Mouse (Mus musculus) E14TG2a.4 (cell line): ENCODE data around the gene Nudt19.

ENCODE experiments used
- H3K27me3 ChIP-seq: 2 replicates; pipeline ENCODE4 v1.6.1; 2014; ENCODE audit warnings: low read length, control low read depth; ENCODE audit not compliant: insufficient read depth
- H3K36me3 ChIP-seq: 2 replicates; pipeline ENCODE4 v1.6.1; 2014; ENCODE audit warnings: low read length, control low read depth; ENCODE audit not compliant: insufficient read depth
- H3K4me1 ChIP-seq: replicated peaks from 2 replicates; pipeline ENCODE4 v1.6.1; 2014; ENCODE audit warnings: low read depth, low read length, control low read depth
- H3K4me3 ChIP-seq: replicated peaks from 2 replicates; pipeline ENCODE4 v1.5.1; 2014; ENCODE audit warnings: mild to moderate bottlenecking, low read length
- H3K9me3 ChIP-seq: 2 replicates; pipeline ENCODE4 v1.6.1; 2014; ENCODE audit warnings: low read length, control low read depth
- CTCF ChIP-seq: conservative IDR thresholded peaks from 2 replicates; pipeline ENCODE4 v1.5.1; 2014; ENCODE audit warnings: low read length
- NANOG ChIP-seq: IDR thresholded peaks from 2 replicates; pipeline ENCODE4 v1.6.1; 2014; ENCODE audit warnings: borderline replicate concordance, low read length, mixed read lengths
- POU5F1 ChIP-seq: IDR thresholded peaks from 2 replicates; pipeline ENCODE4 v1.6.1; 2014; ENCODE audit warnings: low read length, borderline replicate concordance

Nudt19 gene

GRCm38 (mm10) chr7:35559838-35560237 is 3.7 kb upstream of the Nudt19 start:
- H3K27me3 ChIP-seq, result peaks cover 11% of the 10 kb centered on the region

GRCm38 (mm10) chr7:35558681-35559080 is 2.6 kb upstream of the Nudt19 start:
- Histone ChIP-seq H3K27me3 (peaks cover 5% of the 10 kb centered on the region), H3K4me1 (peaks cover 43% of the 10 kb centered on the region), H3K4me3 (no peak overlapping the region), H3K9me3 (no peaks in the 10 kb centered on the region), H3K36me3 (no peaks in the 10 kb centered on the region)
- TF ChIP-seq NANOG (no peak), POU5F1 (no peak), CTCF (no peak)

More at GRCm38 (mm10) chr7:35559838-35560237, 3.7 kb upstream of the Nudt19 start:
- Histone ChIP-seq H3K36me3 (no peaks in the 10 kb centered on the region), H3K4me1 (peaks cover 39% of the 10 kb centered on the region), H3K4me3 (no peak overlapping the region), H3K9me3 (no peaks in the 10 kb centered on the region)
- TF ChIP-seq POU5F1 (no peak), CTCF (no peak), NANOG (no peak)

DNA sequence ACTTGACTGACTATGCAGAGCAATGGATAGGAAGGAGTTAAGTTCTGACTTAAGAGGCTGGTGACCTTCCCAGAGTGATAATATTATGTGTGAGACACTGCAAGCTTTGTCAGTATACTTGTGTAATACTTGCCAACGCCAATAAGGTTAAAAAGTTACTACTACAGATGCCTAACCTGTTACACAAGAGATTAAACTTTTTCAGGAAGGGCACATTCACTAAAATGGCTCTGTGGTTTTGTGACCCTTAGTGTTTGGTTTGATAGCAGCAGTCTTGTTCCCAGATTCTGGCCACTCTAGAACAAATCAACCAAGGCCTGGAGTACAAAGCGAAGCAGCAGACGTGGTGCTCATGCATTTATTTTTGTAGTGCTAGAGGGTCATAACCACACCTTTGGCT is 1.5 kb upstream of the Nudt19 start:
- TF ChIP-seq POU5F1 (no peak), NANOG (no peak), CTCF (no peak)
- Histone ChIP-seq H3K9me3 (no peaks in the 10 kb centered on the region), H3K36me3 (peaks cover 5% of the 10 kb centered on the region), H3K4me1 (peaks cover 43% of the 10 kb centered on the region), H3K27me3 (no peaks in the 10 kb centered on the region), H3K4me3 (no peak overlapping the region)

- H3K4me1 ChIP-seq, result peaks cover 39% of the 10 kb centered on the region
- H3K4me3 ChIP-seq, result no peak overlapping the region
- H3K27me3 ChIP-seq, result no peaks in the 10 kb centered on the region
- H3K36me3 ChIP-seq, result peaks cover 8% of the 10 kb centered on the region
- H3K9me3 ChIP-seq, result no peaks in the 10 kb centered on the region
- TF ChIP-seq NANOG (no peak), CTCF (no peak), POU5F1 (no peak)
These were observed 801 bp upstream of the Nudt19 start for GRCm38 (mm10) chr7:35556905-35557304.

GRCm38 (mm10) chr7:35555224-35556204 is 590 bp downstream of the Nudt19 start:
- peaks cover 22% of the 10 kb centered on the region for H3K36me3 ChIP-seq
- H3K4me3 ChIP-seq, result peak overlapping the region; percentile 89
- no peak for TF ChIP-seq NANOG
- no peak for TF ChIP-seq CTCF
- no peak for TF ChIP-seq POU5F1
- H3K27me3 ChIP-seq, result no peaks in the 10 kb centered on the region
- H3K9me3 ChIP-seq, result no peaks in the 10 kb centered on the region
- peaks cover 32% of the 10 kb centered on the region for H3K4me1 ChIP-seq

DNA sequence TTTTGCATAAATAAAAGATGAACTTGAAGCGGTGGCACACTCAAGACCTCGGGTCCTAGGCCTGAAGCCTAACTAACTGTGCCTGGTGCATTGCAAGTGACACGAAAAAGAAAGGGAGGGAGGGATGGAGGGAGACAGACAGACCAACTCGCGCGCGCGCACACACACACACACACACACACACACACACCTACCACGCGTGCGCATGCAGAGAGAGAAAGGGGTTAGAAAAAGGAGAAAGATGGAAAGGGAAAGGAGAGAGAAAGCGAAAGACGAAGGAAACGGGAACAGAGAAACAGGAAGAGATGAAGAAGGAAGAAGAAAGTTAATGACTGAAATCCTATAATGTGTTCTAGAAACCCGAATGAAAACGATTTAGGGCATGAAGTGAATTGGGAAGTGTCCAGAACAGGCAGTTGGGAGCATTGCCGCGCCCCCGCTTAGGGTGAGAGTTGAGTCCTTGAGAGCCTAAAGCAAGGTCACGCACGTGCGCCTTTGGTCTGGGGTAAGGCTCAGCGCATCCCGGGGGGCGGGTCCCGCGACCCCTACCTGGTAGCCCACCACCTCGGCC is 1.4 kb downstream of the Nudt19 start:
- TF ChIP-seq POU5F1 (no peak), NANOG (no peak), CTCF (no peak)
- peak overlapping the region; percentile 89 for H3K4me3 ChIP-seq
- no peaks in the 10 kb centered on the region for H3K9me3 ChIP-seq
- H3K27me3 ChIP-seq, result no peaks in the 10 kb centered on the region
- peaks cover 32% of the 10 kb centered on the region for H3K4me1 ChIP-seq
- H3K36me3 ChIP-seq, result peaks cover 30% of the 10 kb centered on the region

DNA sequence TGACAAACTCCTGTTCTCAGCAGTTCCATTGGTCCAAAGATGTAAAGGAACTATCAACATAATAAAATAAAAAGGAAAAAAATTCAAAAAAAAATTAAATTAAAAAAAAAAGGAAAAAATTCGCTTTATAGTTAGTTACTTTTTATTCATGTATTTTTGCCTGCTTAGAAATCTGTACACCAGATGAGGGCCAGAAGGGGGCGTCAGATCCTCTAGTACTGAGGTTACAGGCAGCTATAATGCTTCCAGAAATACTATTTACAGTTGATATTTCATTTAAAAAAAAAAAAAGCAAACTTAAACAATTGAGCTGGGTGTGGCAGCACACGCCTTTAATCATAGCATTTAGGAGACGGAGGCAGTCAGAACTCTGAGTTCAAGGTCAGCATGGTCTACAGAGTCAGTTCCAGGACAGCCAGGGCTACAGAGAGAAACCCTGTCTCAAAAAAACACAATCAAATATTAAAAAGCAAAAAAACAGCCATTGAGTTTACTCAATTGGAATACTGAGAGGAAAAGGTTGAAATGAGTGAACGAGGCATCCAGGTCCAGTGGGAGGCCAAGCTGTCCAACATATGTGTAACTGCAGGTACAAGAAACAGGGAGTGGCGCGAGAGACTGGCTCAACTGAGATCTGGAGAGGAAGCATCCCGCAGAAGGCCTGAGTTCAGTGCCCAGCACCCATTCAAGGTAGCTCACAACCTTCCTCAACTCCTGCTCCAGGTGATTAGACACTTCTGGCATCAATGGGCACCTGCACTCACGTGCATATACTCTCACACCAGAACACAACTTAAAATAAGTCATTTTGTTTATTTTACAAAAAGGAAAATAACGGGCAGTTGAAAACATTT is 2.1 kb downstream of the Nudt19 start:
- TF ChIP-seq CTCF (peak; percentile 43), POU5F1 (no peak)
- peak overlapping the region; percentile 89 for H3K4me3 ChIP-seq
- H3K36me3 ChIP-seq, result peaks cover 37% of the 10 kb centered on the region
- no peaks in the 10 kb centered on the region for H3K27me3 ChIP-seq
- H3K4me1 ChIP-seq, result peaks cover 31% of the 10 kb centered on the region
- H3K9me3 ChIP-seq, result no peaks in the 10 kb centered on the region

DNA sequence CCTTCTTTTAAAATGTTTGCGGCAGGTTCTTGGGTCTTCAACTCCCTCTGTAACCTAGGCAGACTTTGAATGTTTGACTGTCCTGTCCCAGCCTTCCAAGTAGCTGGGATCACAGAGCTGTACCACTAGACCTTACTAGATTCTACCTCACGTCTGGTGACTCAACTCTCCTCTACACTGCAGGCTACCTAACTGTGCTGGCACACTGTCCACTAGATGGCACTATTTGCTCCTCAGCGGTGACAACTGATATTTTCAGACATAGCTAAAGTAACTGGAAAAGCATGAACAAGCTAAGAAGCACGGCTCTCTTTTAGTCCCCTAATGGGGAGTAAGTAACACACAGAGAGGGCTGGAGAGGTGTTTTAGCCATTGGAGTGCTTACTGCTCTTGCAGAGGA is 10.2 kb downstream of the Nudt19 start:
- Histone ChIP-seq H3K4me3 (no peak overlapping the region), H3K36me3 (peaks cover 46% of the 10 kb centered on the region), H3K27me3 (no peaks in the 10 kb centered on the region), H3K9me3 (no peaks in the 10 kb centered on the region), H3K4me1 (peaks cover 13% of the 10 kb centered on the region)
- TF ChIP-seq CTCF, result peak; percentile 98
- no peak for TF ChIP-seq NANOG
- TF ChIP-seq POU5F1, result no peak
